Mouse (Mus musculus) kidney, adult 11 months (tissue): Measurements from ENCODE around the gene Prdm10.

Experiments used
- DNase-seq: peaks from one replicate; pipeline ENCODE4 v3.0.0; 2022

The Prdm10 gene

GRCm38 (mm10) chr9:31371740-31372139, 91.4 kb downstream of the Prdm10 start:
- DNase-seq, result no peak

GRCm38 (mm10) chr9:31376661-31377060, 96.3 kb downstream of the Prdm10 start:
- DNase-seq, result no peak

- DNase-seq, result no peak
These were observed 104.6 kb downstream of the Prdm10 start for GRCm38 (mm10) chr9:31384786-31385499.

GRCm38 (mm10) chr9:31385500-31385869, 105.1 kb downstream of the Prdm10 start:
- peak; percentile 11 for DNase-seq

- peak; percentile 92 for DNase-seq
These were observed 105.6 kb downstream of the Prdm10 start, which contains the start of gene Nfrkb for GRCm38 (mm10) chr9:31385947-31386354. Gene Nfrkb (plus strand): TSS chr9:31386192.

- DNase-seq, result peak; percentile 35
These were observed 106.2 kb downstream of the Prdm10 start for GRCm38 (mm10) chr9:31386368-31387180.

GRCm38 (mm10) chr9:31387206-31387605, 106.9 kb downstream of the Prdm10 start:
- DNase-seq, result no peak

- DNase-seq, result no peak
These were observed 120.1 kb downstream of the Prdm10 start for GRCm38 (mm10) chr9:31400441-31400840.

- no peak for DNase-seq
These were observed 124.0 kb downstream of the Prdm10 start for GRCm38 (mm10) chr9:31404311-31404710.

- DNase-seq, result no peak
These were observed 124.9 kb downstream of the Prdm10 start for GRCm38 (mm10) chr9:31405217-31405616.

GRCm38 (mm10) chr9:31412165-31412564, 131.8 kb downstream of the Prdm10 start:
- DNase-seq, result no peak

- DNase-seq, result no peak
These were observed 138.5 kb downstream of the Prdm10 start for GRCm38 (mm10) chr9:31418821-31419220.

GRCm38 (mm10) chr9:31422143-31422542, 141.8 kb downstream of the Prdm10 start:
- DNase-seq, result no peak

GRCm38 (mm10) chr9:31428971-31429370, 148.6 kb downstream of the Prdm10 start:
- peak; percentile 30 for DNase-seq

- no peak for DNase-seq
These were observed 149.7 kb downstream of the Prdm10 start for GRCm38 (mm10) chr9:31430011-31430410.
